Mouse (Mus musculus) kidney, adult 2 months (tissue): ENCODE results near the gene Hlx.

ENCODE experiments used
- CTCF ChIP-seq: fragments of 200-500 bp; conservative IDR thresholded peaks from 2 replicates; pipeline ENCODE4 v1.5.1; 2011; ENCODE audit warnings: low read depth, mild to moderate bottlenecking, control low read depth, low read length, moderate library complexity, mixed read lengths; ENCODE audit not compliant: insufficient read depth, insufficient read length
- POLR2A ChIP-seq: fragments of 200-500 bp; IDR thresholded peaks from one replicate; pipeline ENCODE4 v1.6.1; 2011; ENCODE audit warnings: low read depth, low read length, control low read depth

- TF ChIP-seq CTCF (no peak), POLR2A (no peak)
Observed at GRCm38 (mm10) chr1:184727401-184728265, 4.8 kb downstream of the Hlx start.
